Mouse (Mus musculus) lung, postnatal 4 days (tissue): ENCODE data around the gene Abhd14a.

ENCODE experiments used
- DNase-seq, 2 experiments: peaks; one replicate each; pipeline ENCODE4 v3.0.0; 2021

Abhd14a gene

DNA sequence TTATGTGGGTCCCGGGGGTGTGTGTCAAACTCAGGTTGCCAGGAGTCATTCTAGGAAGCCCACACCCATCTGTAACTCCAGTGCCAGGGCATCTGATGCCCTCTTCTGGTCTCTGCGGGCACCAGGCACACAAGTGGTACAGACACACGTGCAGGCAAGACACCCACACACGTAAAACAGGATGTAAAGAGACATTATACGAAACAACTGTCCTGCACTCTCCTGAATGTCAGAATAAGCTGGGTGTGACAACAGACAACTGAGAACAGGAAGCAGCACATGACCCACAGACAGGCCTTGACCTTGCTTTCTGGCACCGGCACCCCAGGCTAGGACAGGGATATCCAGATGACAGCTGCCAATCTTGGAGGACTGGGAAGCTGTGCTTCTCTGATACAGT, 21.8 kb upstream of the Abhd14a start:
- no peak for DNase-seq

GRCm38 (mm10) chr9:106467746-106468145, 20.3 kb upstream of the Abhd14a start:
- DNase-seq, result no peak

GRCm38 (mm10) chr9:106466721-106467120, 19.2 kb upstream of the Abhd14a start:
- DNase-seq, result no peak

DNA sequence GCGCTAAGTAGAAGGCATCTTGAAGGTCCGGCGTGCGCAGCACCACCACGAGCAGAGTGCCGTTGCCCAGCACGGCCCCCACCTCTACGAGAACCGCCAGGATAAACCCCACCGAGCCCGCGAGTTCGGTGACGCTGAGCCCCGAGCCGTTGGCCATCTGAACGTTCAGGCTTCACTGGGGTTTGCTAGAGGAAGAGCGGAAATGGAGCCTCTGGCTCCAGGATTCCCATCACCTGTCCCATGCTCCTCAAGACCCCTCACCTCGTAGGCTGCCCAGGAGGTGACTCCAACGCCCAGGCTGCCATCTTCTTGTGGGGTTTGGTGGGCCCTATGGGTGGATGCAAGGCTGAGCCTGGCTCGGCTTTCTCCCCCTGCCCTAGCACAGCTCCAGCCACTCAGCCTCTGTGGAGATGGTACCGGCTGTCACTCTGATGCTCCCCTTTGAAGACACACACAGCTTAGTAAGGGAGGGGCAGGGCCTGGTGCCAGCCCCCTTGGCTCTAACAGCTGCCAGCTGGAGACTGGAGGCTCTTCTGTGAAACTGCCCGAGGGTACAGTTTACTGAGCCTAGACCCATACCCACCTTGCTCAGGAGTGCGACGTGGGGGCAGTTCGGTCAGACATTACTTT, 18.2 kb upstream of the Abhd14a start, which contains the start of gene Gpr62:
Gene Gpr62 (minus strand): TSS at position 368 of the 630 bp plus-strand sequence.
- DNase-seq, result no peak

DNA sequence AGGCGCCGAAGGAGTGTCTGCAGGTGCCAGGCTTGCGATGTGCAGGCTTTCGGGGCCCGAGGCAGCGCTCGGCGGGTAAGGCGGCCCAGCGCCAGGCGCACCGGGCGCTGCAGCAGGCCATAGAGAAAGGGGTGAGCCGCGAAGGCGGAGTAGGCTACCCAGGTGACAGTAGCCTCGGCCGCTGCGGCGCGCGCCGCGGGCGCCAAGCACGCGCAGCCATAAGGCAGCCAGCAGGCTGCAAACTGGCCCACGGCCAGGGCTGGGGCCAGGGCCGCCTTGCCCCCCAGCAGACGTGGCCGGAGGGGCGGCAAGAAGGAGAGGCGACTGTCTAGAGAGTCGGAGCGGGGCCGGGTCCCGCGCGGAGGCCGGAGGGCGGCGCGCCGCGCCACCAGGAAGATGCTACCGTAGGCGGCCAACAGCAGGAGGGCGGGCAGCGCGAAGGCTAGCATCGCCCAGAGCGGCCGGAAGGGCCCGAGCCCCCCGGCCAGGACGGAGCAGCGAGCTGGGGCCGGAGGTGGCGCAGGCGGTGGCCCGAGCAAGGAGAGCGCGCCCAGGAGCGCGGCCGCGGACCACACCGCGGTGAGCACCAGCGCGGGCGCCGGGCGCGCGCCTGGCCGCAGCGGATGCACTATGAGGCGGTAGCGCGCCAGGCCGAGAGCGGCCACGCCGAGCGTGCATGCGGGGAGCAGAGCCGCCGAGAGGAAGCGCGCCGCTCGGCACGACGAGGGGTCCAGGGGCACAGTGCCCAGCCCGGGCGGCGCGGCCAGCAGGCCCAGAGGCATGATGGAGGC, 17.5 kb upstream of the Abhd14a start:
- peak; percentile 67 to 82 for DNase-seq

GRCm38 (mm10) chr9:106463122-106464063, 15.9 kb upstream of the Abhd14a start:
- DNase-seq, result no peak

- no peak for DNase-seq
Measured at GRCm38 (mm10) chr9:106462430-106462800, 14.9 kb upstream of the Abhd14a start.

DNA sequence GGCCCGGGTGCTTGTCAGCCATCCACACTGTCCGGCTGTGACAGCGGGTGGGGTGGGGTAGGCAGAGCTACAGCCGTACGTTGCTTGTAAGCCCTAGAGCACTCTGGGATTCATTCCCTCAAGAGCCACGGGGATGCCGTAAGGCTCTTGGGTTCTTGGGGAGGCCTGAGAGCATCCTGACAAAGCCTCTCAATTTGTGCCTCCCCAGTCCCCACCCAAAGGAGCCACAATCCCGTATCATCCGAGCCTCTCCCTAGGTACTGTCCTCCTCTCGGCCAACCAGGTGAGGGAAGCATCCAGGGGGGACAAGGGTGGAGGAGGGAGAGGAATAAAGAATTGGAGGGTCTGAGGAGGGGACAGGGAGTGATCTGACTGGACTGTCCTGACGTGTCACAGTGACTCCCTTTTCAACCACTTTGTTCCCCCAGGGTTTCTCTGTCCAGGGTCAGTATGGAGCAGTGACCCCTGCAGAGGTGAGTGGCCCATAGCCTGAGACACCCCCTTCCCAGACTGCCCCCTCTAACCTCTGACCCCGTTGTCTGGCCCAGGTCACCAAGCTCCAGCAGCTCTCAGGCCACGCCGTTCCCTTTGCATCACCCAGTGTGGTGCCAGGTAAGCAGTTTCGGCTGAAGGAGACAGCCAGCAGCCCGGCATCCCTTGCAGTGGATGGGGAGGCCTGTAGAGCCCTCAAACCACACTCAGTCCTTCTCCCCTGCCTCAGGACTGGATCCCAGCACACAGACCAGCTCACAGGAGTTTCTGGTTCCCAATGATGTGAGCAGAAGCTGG, 14.4 kb upstream of the Abhd14a start:
- no peak for DNase-seq

DNA sequence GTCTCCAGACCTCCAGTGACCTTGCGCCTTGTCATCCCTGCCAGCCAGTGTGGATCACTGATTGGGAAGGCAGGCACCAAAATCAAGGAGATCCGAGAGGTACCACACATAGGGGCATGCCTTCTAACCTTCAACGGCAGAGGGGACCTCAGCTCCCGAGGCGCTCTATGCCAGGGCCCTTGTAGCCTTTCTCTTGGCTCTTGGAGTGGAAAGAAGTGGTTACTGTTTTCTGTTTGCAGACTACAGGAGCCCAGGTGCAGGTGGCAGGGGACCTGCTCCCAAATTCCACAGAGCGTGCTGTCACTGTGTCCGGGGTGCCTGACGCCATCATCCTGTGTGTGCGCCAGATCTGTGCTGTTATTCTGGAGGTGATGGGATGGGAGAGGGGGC, 13.5 kb upstream of the Abhd14a start:
- DNase-seq, result no peak

DNA sequence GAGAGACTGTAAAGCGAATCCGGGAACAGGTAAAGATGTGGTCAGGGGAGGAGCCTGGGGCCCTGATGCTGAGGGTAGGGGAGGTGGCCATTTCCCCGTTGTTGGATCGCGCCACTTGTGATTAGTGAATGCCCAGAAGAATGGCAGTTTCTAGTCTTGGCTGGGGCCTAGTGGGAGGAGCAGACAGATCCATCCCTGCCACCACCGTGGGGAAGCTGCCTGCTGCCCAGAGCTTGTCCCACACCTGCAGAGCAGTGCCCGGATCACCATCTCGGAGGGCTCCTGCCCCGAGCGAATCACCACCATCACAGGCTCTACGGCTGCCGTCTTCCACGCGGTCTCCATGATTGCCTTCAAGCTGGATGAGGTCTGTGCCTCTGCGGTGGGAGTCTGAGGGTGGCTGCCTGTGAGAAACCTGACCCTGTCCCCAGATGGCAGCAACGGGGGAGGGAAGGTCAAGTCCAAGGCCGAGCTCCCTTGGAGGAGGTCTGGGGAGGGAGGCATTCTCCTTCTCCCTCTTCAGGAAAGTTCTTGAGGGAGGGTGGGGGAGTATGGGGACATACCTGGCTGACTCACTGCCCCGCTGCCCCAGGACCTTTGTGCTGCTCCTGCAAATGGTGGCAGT, 13.0 kb upstream of the Abhd14a start:
- no peak for DNase-seq

DNA sequence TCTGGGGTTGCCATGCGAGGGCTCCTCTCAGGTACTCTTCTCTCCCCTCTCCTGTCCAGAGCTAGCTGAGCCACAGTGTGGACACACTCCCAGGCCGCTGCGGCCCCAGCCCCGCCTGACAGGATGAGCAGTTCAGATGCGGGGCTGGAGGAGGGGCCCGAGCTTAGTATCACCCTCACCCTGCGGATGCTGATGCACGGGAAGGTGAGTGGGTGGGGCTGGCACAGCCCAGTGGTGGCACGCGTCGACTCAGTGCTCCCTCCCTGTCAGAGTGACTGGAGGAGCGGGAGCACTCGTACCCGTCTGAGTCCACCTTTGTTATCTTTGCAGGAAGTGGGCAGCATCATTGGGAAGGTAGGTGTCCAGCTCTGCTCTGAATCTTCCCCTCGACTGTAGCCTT, 12.5 kb upstream of the Abhd14a start:
- DNase-seq, result no peak

GRCm38 (mm10) chr9:106457920-106458319, 10.4 kb upstream of the Abhd14a start:
- no peak for DNase-seq

DNA sequence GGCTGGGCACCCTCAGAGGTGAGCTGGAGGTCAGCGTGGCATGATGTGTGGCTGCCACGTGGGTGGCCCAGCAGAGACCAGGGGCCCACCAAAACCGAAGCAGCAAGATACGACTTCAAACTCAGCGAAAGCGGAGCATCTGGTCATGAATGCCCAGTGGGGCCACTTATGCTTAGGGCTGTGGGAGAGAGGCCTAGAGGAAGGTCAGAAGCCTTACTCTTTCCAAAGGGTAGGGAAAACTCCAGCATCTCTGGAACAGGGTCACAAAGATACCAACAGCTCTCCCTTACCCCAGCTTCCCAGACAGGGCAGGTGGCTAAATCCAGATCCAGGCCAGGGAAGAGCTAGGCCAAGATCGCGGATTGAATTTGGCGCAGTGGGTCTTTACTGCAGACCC, 9.7 kb upstream of the Abhd14a start:
- no peak for DNase-seq

DNA sequence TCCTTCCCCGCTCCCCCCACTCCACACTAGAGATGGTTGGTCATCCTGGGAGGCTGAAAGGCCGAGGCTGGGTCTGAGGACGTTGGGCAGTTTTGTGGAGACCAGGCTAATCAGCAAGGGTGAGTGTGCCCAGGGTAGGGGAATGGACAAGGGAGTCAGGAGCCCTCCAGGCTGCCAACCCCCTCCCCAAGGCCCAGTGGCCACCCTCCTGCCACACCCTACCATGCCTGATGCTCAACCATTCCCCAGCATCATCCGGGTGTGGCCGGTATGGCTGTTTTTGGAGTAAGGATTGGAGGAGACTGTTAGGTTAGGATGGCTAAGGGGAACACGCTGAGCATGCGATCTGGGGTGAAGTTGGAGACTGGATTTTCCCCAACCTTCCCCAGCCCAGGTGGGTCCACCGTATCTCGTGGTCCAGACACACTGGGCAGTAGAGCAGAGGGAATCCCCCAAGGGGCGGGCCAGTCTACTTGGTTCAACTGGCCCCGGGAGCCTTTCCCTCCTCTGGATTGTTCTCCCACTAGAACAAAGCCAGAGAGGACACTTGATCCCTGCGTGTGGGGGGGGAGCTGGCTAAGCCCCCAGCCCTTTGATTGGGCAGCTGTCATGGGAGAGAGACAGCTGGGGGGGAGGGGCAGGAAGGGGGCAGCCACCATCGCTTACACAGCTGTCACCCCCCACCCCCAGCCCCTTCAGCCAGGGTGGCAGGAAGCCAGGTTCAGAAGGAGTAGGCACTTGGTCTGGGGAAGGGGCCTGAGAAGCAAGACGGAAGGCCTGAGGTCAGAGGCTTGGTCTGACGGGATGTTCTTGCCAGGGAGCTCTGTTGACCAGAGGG, 9.1 kb upstream of the Abhd14a start:
- no peak for DNase-seq

GRCm38 (mm10) chr9:106454888-106455681, 7.6 kb upstream of the Abhd14a start:
- DNase-seq, result no peak

DNA sequence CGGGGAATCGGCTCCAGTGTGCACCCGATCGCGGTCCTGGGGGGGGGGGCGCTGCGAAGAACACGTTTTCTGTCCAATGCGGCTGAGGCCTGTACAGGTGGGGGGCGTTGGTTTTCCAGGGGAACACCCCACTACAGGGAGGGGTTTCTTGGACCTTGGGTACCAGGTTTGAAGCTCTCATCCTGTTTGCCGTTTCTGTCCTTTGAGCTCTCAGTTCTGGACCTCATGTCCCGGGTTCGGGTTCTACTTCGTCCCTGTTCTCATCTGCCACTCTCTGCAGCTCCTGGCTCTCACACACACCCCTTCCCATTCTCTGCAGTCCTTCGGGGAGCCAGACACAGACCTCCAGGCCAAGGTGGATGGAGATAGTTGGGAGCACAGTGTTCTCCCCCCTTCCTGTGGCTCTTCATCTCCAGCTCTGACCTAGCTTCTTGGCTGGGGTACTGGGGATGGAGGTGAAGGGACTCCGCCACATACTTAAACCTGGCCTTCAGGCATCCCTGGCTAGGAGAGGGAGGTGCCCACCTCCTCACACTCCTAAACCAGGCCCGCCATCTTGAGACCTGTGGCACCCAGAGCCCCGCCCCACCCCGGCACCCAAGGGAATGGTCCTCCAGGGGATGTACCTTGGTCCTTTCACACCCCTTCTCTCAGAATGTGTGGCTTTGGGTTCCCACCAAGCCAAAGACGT, 6.7 kb upstream of the Abhd14a start:
- no peak for DNase-seq

DNA sequence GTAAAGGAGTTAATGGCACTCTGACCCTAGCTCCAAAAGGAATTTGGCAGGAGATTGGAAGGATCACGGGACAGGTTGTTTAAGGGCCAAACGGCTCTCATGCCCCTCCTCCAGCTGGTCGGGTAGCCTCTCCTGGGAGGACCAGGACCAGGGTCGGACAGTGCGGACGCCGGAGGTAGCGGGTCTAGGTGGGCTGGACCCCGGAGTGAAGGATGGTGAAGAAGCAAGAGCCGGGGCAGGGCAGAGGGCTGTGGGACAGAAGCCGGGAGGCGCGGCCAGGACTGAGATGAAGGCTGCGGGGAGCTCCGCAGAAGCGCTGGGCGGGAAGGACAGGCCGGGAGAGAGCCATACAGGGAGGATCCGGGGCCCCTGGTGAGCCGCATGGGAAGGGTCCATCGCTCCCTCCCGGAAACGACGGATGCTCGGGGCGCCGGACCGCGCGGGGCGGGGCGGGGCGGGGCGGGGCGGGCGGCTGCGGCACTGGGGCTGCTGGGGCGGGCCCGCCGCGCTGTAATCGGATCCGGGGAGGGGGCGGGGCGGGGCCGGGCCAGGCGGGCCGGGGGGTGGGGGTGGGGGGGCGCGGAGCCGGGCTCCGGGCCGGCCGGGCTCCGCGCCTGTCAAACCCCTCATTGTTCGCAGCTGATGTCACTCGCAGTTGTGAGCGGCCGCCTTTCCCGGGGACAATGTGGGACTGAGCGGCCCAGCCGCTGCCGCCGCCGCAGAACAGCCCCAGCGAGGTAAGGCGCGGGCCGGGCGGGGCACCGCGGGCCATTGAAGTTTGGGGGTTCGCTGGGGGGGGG, 6.0 kb upstream of the Abhd14a start, which contains the start of gene Pcbp4:
Gene Pcbp4 (plus strand): TSS at position 21 of the 800 bp plus-strand sequence.
- DNase-seq, result peak; percentile 65 to 82

GRCm38 (mm10) chr9:106452821-106453220, 5.3 kb upstream of the Abhd14a start:
- peak in 1 of 2 experiments; percentile 25 for DNase-seq

GRCm38 (mm10) chr9:106452351-106452750, 4.9 kb upstream of the Abhd14a start:
- DNase-seq, result no peak
